Mouse (Mus musculus) embryonic fibroblast, embryonic 13.5 days (primary cell): Measurements from ENCODE around the gene Rnase2b. TPM values are rescaled to one million over a fixed set of nuclear protein-coding genes. Genes with fewer than 3 reads are reported as not detected.

Experiments
- H3K27ac ChIP-seq: 2 replicates; pipeline ENCODE4 v1.5.1; 2012; ENCODE audit warnings: low read length, control low read depth, inconsistent platforms; ENCODE audit not compliant: insufficient read depth
- H3K4me1 ChIP-seq: 2 replicates; pipeline ENCODE4 v1.6.1; 2011; ENCODE audit warnings: low read length; ENCODE audit not compliant: control insufficient read depth, insufficient read depth
- H3K4me3 ChIP-seq: 2 replicates; pipeline ENCODE4 v1.5.1; 2011; ENCODE audit warnings: mild to moderate bottlenecking, control low read depth, low read length; ENCODE audit not compliant: insufficient read depth
- CTCF ChIP-seq: IDR thresholded peaks from 2 replicates; pipeline ENCODE4 v1.5.1; 2011; ENCODE audit warnings: mild to moderate bottlenecking, control low read depth, low read length, moderate library complexity, borderline replicate concordance; ENCODE audit not compliant: insufficient read depth
- POLR2A ChIP-seq: IDR thresholded peaks from 2 replicates; pipeline ENCODE4 v1.6.1; 2011; ENCODE audit warnings: low read depth, mild to moderate bottlenecking, control low read depth, low read length, moderate library complexity
- polyA plus RNA-seq: library from polyadenylated mRNA; stranded (reverse); fragments of >200 nt; gene quantifications from 2 replicates; pipeline ENCODE4 v1.2.4, GENCODE M21; 2011; ENCODE audit warnings: low read depth; ENCODE audit not compliant: missing spikeins, insufficient read length

Gene Rnase2b
- polyA plus RNA-seq, 1 experiment = not detected

GRCm38 (mm10) chr14:51140342-51140741, 21.7 kb upstream of the Rnase2b start:
- TF ChIP-seq POLR2A (no peak), CTCF (no peak)
- no peak overlapping the region for H3K27ac ChIP-seq
- H3K4me1 ChIP-seq = no peaks in the 10 kb centered on the region
- no peak overlapping the region for H3K4me3 ChIP-seq

- no peak for TF ChIP-seq CTCF
- TF ChIP-seq POLR2A = no peak
- no peak overlapping the region for H3K4me3 ChIP-seq
- H3K4me1 ChIP-seq = no peaks in the 10 kb centered on the region
- H3K27ac ChIP-seq = no peak overlapping the region
Observed at GRCm38 (mm10) chr14:51142119-51142518, 19.9 kb upstream of the Rnase2b start.

- H3K4me3 ChIP-seq = no peak overlapping the region
- H3K4me1 ChIP-seq = no peaks in the 10 kb centered on the region
- TF ChIP-seq POLR2A (no peak), CTCF (no peak)
- H3K27ac ChIP-seq = no peak overlapping the region
Observed at GRCm38 (mm10) chr14:51142568-51142967, 19.5 kb upstream of the Rnase2b start.

GRCm38 (mm10) chr14:51143287-51143686, 18.8 kb upstream of the Rnase2b start:
- Histone ChIP-seq H3K4me1 (no peaks in the 10 kb centered on the region), H3K27ac (no peak overlapping the region), H3K4me3 (no peak overlapping the region)
- TF ChIP-seq POLR2A (no peak), CTCF (no peak)

GRCm38 (mm10) chr14:51143937-51144336, 18.1 kb upstream of the Rnase2b start:
- Histone ChIP-seq H3K27ac (no peak overlapping the region), H3K4me3 (no peak overlapping the region), H3K4me1 (no peaks in the 10 kb centered on the region)
- TF ChIP-seq CTCF (no peak), POLR2A (no peak)

GRCm38 (mm10) chr14:51144451-51144850, 17.6 kb upstream of the Rnase2b start:
- Histone ChIP-seq H3K4me1 (no peaks in the 10 kb centered on the region), H3K4me3 (no peak overlapping the region), H3K27ac (no peak overlapping the region)
- TF ChIP-seq POLR2A = no peak
- no peak for TF ChIP-seq CTCF

GRCm38 (mm10) chr14:51145521-51145920, 16.5 kb upstream of the Rnase2b start:
- TF ChIP-seq CTCF (no peak), POLR2A (no peak)
- H3K4me1 ChIP-seq = no peaks in the 10 kb centered on the region
- no peak overlapping the region for H3K27ac ChIP-seq
- H3K4me3 ChIP-seq = no peak overlapping the region

GRCm38 (mm10) chr14:51146685-51147084, 15.4 kb upstream of the Rnase2b start, which contains the start of gene Rnase1:
Gene Rnase1, minus strand, starts transcription at chr14:51146785.
- TF ChIP-seq CTCF (no peak), POLR2A (no peak)
- Histone ChIP-seq H3K4me3 (no peak within 1 kb of the TSS), H3K4me1 (no peaks in the 10 kb centered on the region)

GRCm38 (mm10) chr14:51148006-51148405, 14.1 kb upstream of the Rnase2b start:
- H3K4me1 ChIP-seq = no peaks in the 10 kb centered on the region
- no peak overlapping the region for H3K27ac ChIP-seq
- TF ChIP-seq POLR2A (no peak), CTCF (no peak)
- no peak overlapping the region for H3K4me3 ChIP-seq

More at GRCm38 (mm10) chr14:51146685-51147084, 15.4 kb upstream of the Rnase2b start, which contains the start of gene Rnase1:
- no peak within 1 kb of the TSS for H3K27ac ChIP-seq

- H3K27ac ChIP-seq = no peak overlapping the region
- TF ChIP-seq CTCF (no peak), POLR2A (no peak)
- no peak overlapping the region for H3K4me3 ChIP-seq
- H3K4me1 ChIP-seq = no peaks in the 10 kb centered on the region
Observed at GRCm38 (mm10) chr14:51149164-51149563, 12.9 kb upstream of the Rnase2b start.

- Histone ChIP-seq H3K4me3 (no peak overlapping the region), H3K27ac (no peak overlapping the region), H3K4me1 (no peaks in the 10 kb centered on the region)
- TF ChIP-seq POLR2A (no peak), CTCF (no peak)
Observed at GRCm38 (mm10) chr14:51150206-51150831, 11.7 kb upstream of the Rnase2b start.

GRCm38 (mm10) chr14:51152249-51152870, 9.7 kb upstream of the Rnase2b start:
- H3K4me1 ChIP-seq = no peaks in the 10 kb centered on the region
- TF ChIP-seq POLR2A (no peak), CTCF (no peak)

More at GRCm38 (mm10) chr14:51152249-51152870, 9.7 kb upstream of the Rnase2b start:
- Histone ChIP-seq H3K27ac (no peak overlapping the region), H3K4me3 (no peak overlapping the region)
